Mouse (Mus musculus) forebrain, embryonic 16.5 days (tissue): ENCODE measurements around the gene Sf3a2. TPM values are rescaled to one million over a fixed set of nuclear protein-coding genes. Genes with fewer than 3 reads are reported as not detected.
A peak's percentile ranks its signal among the peaks of the same experiment; 100 is the strongest.

Experiments
- ATAC-seq: fragments of 200-750 bp; cut with Nextera tagmentation; 2 replicates; pipeline ENCODE4 v1.8.0; 2017; ENCODE audit warnings: mild to moderate bottlenecking, moderate library complexity
- H3K27ac ChIP-seq: fragments of 300-500 bp; sonication (generic); 2 replicates; pipeline ENCODE4 v1.5.1; 2014; ENCODE audit warnings: low read length, control low read depth
- H3K27me3 ChIP-seq: fragments of 300-500 bp; sonication (generic); replicated peaks from 2 replicates; pipeline ENCODE4 v1.6.1; 2014; ENCODE audit warnings: low read length; ENCODE audit not compliant: control insufficient read depth, insufficient read depth
- H3K36me3 ChIP-seq: fragments of 300-500 bp; sonication (generic); 2 replicates; pipeline ENCODE4 v1.6.1; 2014; ENCODE audit not compliant: control insufficient read depth, insufficient read depth
- H3K4me1 ChIP-seq: fragments of 300-500 bp; sonication (generic); replicated peaks from 2 replicates; pipeline ENCODE4 v1.6.1; 2014; ENCODE audit warnings: low read length; ENCODE audit not compliant: control insufficient read depth, insufficient read depth
- H3K4me2 ChIP-seq: fragments of 300-500 bp; sonication (generic); 2 replicates; pipeline ENCODE4 v1.6.1; 2014; ENCODE audit warnings: mild to moderate bottlenecking, low read length, control low read depth
- H3K4me3 ChIP-seq: fragments of 300-500 bp; sonication (generic); replicated peaks from 2 replicates; pipeline ENCODE4 v1.5.1; 2014; ENCODE audit warnings: mild to moderate bottlenecking, low read length, control low read depth
- H3K9ac ChIP-seq: fragments of 300-500 bp; sonication (generic); replicated peaks from 2 replicates; pipeline ENCODE4 v1.6.1; 2014; ENCODE audit warnings: low read depth, low read length, control low read depth
- H3K9me3 ChIP-seq: fragments of 300-500 bp; sonication (generic); 2 replicates; pipeline ENCODE4 v1.6.1; 2016; ENCODE audit warnings: low read length; ENCODE audit not compliant: control insufficient read depth
- WGBS: fragments of 180-500 bp; shearing (Covaris S2); extraction: QIAGEN DNeasy Blood & Tissue Kit; methylation state at CpG from one replicate; pipeline ENCODE4 v1.1.7; 2014; 5-methylcytosine and 5-hydroxymethylcytosine counted together
- polyA plus RNA-seq: library from polyadenylated mRNA; unstranded; fragments of >200 nt; fragmentation: Nextera tagmentation; extraction: Ambion mirVana; gene quantifications from 2 replicates; pipeline ENCODE4 v1.2.1, GENCODE M21; 2015

Gene Sf3a2
- polyA plus RNA-seq, 1 experiment from 2014 or later: 65.1 TPM

GRCm38 (mm10) chr10:80797186-80798149, 530 bp upstream of the Sf3a2 start:
- peaks cover 19% of the 10 kb centered on the region; the same call in 1 of the 2 replicates for H3K36me3 ChIP-seq
- peak; percentile 70 for ATAC-seq
- WGBS: 2% methylated on average over 55 of the region's 59 CpGs

GRCm38 (mm10) chr10:80799070-80799566, 1.1 kb downstream of the Sf3a2 start:
- Histone ChIP-seq H3K27me3 (no peaks in the 10 kb centered on the region), H3K9ac (peak overlapping the region; percentile 96), H3K4me1 (peaks cover 24% of the 10 kb centered on the region), H3K4me3 (peak overlapping the region; percentile 92), H3K27ac (peak overlapping the region; percentile 97), H3K36me3 (peaks cover 21% of the 10 kb centered on the region), H3K4me2 (peak overlapping the region; percentile 86), H3K9me3 (no peaks in the 10 kb centered on the region)
- ATAC-seq: no peak
- WGBS: 2% methylated on average over 18 of the region's 18 CpGs

More at GRCm38 (mm10) chr10:80797186-80798149, 530 bp upstream of the Sf3a2 start:
- peak overlapping the region; percentile 97 for H3K27ac ChIP-seq
- peaks cover 24% of the 10 kb centered on the region for H3K4me1 ChIP-seq
- H3K27me3 ChIP-seq: no peaks in the 10 kb centered on the region
- no peaks in the 10 kb centered on the region for H3K9me3 ChIP-seq
- peak overlapping the region; percentile 92 for H3K4me3 ChIP-seq
- peak overlapping the region; percentile 68 for H3K4me2 ChIP-seq
- H3K9ac ChIP-seq: peak overlapping the region; percentile 96

- Histone ChIP-seq H3K9ac (no peak overlapping the region), H3K4me2 (no peak overlapping the region), H3K9me3 (no peaks in the 10 kb centered on the region), H3K4me1 (peaks cover 26% of the 10 kb centered on the region), H3K27me3 (no peaks in the 10 kb centered on the region), H3K36me3 (peaks cover 21% of the 10 kb centered on the region), H3K4me3 (no peak overlapping the region), H3K27ac (no peak overlapping the region)
- WGBS: 89% methylated on average over 10 of the region's 10 CpGs
- no peak for ATAC-seq
Observed at GRCm38 (mm10) chr10:80802204-80802912, 4.4 kb downstream of the Sf3a2 start.

- peaks cover 21% of the 10 kb centered on the region for H3K36me3 ChIP-seq
- ATAC-seq: no peak
- peaks cover 31% of the 10 kb centered on the region for H3K4me1 ChIP-seq
- H3K9me3 ChIP-seq: no peaks in the 10 kb centered on the region
- H3K4me3 ChIP-seq: no peak overlapping the region
- no peak overlapping the region for H3K9ac ChIP-seq
- H3K27me3 ChIP-seq: peaks cover under 1% of the 10 kb centered on the region
- WGBS: 91% methylated on average over 3 of the region's 3 CpGs
- H3K4me2 ChIP-seq: no peak overlapping the region
- no peak overlapping the region for H3K27ac ChIP-seq
Observed at GRCm38 (mm10) chr10:80802996-80803395, 5.0 kb downstream of the Sf3a2 start.

GRCm38 (mm10) chr10:80804340-80804739, 6.3 kb downstream of the Sf3a2 start:
- Histone ChIP-seq H3K27ac (no peak overlapping the region), H3K9me3 (no peaks in the 10 kb centered on the region), H3K4me1 (peaks cover 38% of the 10 kb centered on the region), H3K36me3 (peaks cover 21% of the 10 kb centered on the region), H3K4me3 (no peak overlapping the region), H3K4me2 (no peak overlapping the region), H3K27me3 (peaks cover 11% of the 10 kb centered on the region), H3K9ac (no peak overlapping the region)
- no peak for ATAC-seq
- 93% methylated on average over 2 of the region's 2 CpGs for WGBS

GRCm38 (mm10) chr10:80804916-80805315, 6.9 kb downstream of the Sf3a2 start, which contains the start of gene Amh:
TSS of gene Amh (plus strand) at chr10:80805243.
- H3K27me3 ChIP-seq: peaks cover 17% of the 10 kb centered on the region
- WGBS: 56% methylated on average over 6 of the region's 6 CpGs
- H3K9me3 ChIP-seq: no peaks in the 10 kb centered on the region
- H3K4me3 ChIP-seq: no peak within 1 kb of the TSS
- peaks cover 21% of the 10 kb centered on the region for H3K36me3 ChIP-seq
- H3K4me2 ChIP-seq: no peak within 1 kb of the TSS
- no peak within 1 kb of the TSS for H3K27ac ChIP-seq
- H3K4me1 ChIP-seq: peaks cover 32% of the 10 kb centered on the region
- no peak within 1 kb of the TSS for H3K9ac ChIP-seq
- no peak for ATAC-seq

GRCm38 (mm10) chr10:80805322-80805721, 7.3 kb downstream of the Sf3a2 start:
- Histone ChIP-seq H3K4me3 (no peak overlapping the region), H3K27me3 (peaks cover 21% of the 10 kb centered on the region), H3K9ac (no peak overlapping the region), H3K9me3 (no peaks in the 10 kb centered on the region), H3K4me1 (peaks cover 28% of the 10 kb centered on the region), H3K27ac (no peak overlapping the region), H3K4me2 (no peak overlapping the region), H3K36me3 (peaks cover 21% of the 10 kb centered on the region)
- WGBS: 63% methylated on average over 5 of the region's 5 CpGs
- ATAC-seq: no peak

GRCm38 (mm10) chr10:80805925-80806324, 7.9 kb downstream of the Sf3a2 start:
- ATAC-seq: 0 out of 2 replicates have a peak, but pooled peaks have one; percentile 14
- H3K27ac ChIP-seq: no peak overlapping the region
- peaks cover 26% of the 10 kb centered on the region for H3K4me1 ChIP-seq
- H3K9me3 ChIP-seq: no peaks in the 10 kb centered on the region
- WGBS: 15% methylated on average over 3 of the region's 3 CpGs
- no peak overlapping the region for H3K4me3 ChIP-seq
- H3K27me3 ChIP-seq: peaks cover 25% of the 10 kb centered on the region
- no peak overlapping the region for H3K9ac ChIP-seq
- H3K36me3 ChIP-seq: peaks cover 21% of the 10 kb centered on the region
- H3K4me2 ChIP-seq: no peak overlapping the region
